Mouse (Mus musculus) ES-Bruce4 (cell line): Measurements from ENCODE around the gene Mpig6b.

ENCODE experiments used
- CTCF ChIP-seq: IDR thresholded peaks from one replicate; pipeline ENCODE4 v1.8.1; 2011; ENCODE audit warnings: low read depth, low read length
- EP300 ChIP-seq: IDR thresholded peaks from 2 replicates; pipeline ENCODE4 v1.6.1; 2011; ENCODE audit warnings: low read depth, low read length; ENCODE audit not compliant: insufficient read depth
- POLR2A ChIP-seq: IDR thresholded peaks from one replicate; pipeline ENCODE4 v1.8.1; 2011; ENCODE audit warnings: low read length; ENCODE audit not compliant: insufficient read depth

DNA sequence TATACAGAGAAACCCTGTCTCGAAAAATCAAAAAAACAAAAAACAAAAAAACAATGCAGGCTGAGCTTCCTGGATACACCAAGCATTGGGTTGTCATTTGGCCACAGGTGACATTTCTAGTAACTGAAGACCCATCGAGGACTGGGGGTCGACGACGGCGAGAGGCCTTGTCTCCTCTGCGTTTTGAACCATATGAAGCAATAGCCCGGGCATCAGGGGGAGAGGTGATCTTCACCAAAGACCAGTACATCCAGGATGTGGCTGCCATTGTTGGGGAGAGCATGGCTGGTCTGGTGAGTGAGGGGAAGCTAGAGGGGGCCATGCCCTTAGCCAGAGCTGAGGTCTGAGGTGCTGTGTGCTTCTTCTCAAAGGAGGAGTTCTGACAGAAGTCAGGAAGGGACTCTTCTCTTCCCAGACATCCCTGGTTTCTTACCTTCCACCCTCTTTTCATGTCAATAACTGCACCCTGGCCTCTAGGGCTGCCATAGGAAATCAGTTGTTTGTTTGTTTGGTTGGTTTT is 43.4 kb downstream of the Mpig6b start:
- no peak for TF ChIP-seq CTCF
- no peak for TF ChIP-seq POLR2A
- TF ChIP-seq EP300 = no peak
